ENCODE assay signal across 9 mouse cellular contexts in the genomic region with DNA sequence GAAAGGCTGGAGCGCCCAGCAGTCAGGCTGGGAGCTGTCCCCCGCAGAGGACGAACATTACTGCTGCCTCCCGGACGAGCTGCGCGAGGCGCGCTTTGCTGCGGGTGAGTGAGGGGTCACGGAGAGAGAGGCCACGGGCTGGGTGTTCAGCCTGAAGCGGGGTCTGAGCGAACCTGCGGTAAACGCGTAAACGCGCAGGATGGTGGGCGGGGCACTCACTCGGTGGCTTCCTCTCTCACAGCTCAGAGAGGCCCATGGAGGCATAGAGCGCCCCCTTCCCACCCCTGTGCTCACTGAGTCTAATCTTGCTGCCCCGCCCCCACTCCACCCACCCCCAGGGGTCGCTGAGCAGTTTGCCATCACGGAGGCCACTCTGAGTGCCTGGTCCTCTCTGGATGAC. TPM values are rescaled to one million over a fixed set of nuclear protein-coding genes. Genes with fewer than 3 reads are reported as not detected.
A peak's percentile ranks its signal among the peaks of the same experiment; 100 is the strongest.
DNase-seq lines count a peak whose midpoint lies in the region; ATAC-seq and TF ChIP-seq lines count a peak whose summit lies in the region.
"Had no signal": no experiment of that assay in that cellular context is flagged by ENCODE, and none has a peak within 500 bp of the region (broad histone marks: within the 10 kb centered on the region; RNA-seq: fewer than 3 reads in every experiment).

No protein-coding gene starts in this region.

- intact Hi-C loops in left cerebral cortex, postnatal 36 days (cut with DNase I): no loop called here

- WGBS in hindbrain, embryonic 10.5 days: 2% methylated on average over 25 of the region's 25 CpGs
- WGBS in liver, postnatal 0 days (ENCODE audit: insufficient replicate concordance): 1% methylated on average over 18 of the region's 25 CpGs

- peak overlapping the region; percentile 66; the same call in 1 of the 2 replicates for H3K27ac ChIP-seq in hindbrain, embryonic 10.5 days
- no peak overlapping the region for H3K27ac ChIP-seq in liver, postnatal 0 days (ENCODE audit: low read depth)

- peak overlapping the region; percentile 26; the same call in 1 of the 2 replicates for H3K4me3 ChIP-seq in E14TG2a.4 (replicated peaks; ENCODE audit: low read length)
- peak overlapping the region; percentile 53 for H3K4me3 ChIP-seq in hindbrain, embryonic 10.5 days
- H3K4me3 ChIP-seq in liver, postnatal 0 days (ENCODE audit: low read depth, low read length): peak overlapping the region; percentile 10; the same call in 1 of the 2 replicates

- TF ChIP-seq EP300 in liver, postnatal 0 days (IDR thresholded peaks at IDR 0.05; ENCODE audit: low read depth): no peak

- H3K4me2 ChIP-seq in liver, postnatal 0 days (ENCODE audit: low read depth, low read length): peak overlapping the region; percentile 45; the same call in 1 of the 2 replicates

- peaks cover 38% of the 10 kb centered on the region for H3K27me3 ChIP-seq in E14TG2a.4 (ENCODE audit: insufficient read depth, low read length)
- H3K27me3 ChIP-seq in hindbrain, embryonic 10.5 days (ENCODE audit: insufficient read depth, poor library complexity, severe bottlenecking): peaks cover 63% of the 10 kb centered on the region
- peaks cover 48% of the 10 kb centered on the region for H3K27me3 ChIP-seq in liver, postnatal 0 days (ENCODE audit: insufficient read depth, low read length)

- no peak overlapping the region for H3K9ac ChIP-seq in liver, postnatal 0 days (replicated peaks)

- TF ChIP-seq CTCF in E14TG2a.4 (conservative IDR thresholded peaks at IDR 0.05; ENCODE audit: low read length): no peak
- no peak for TF ChIP-seq CTCF in liver, postnatal 0 days (IDR thresholded peaks at IDR 0.05; ENCODE audit: low read depth)

- H3K9me3 ChIP-seq in E14TG2a.4 (ENCODE audit: low read length): no peaks in the 10 kb centered on the region
- H3K9me3 ChIP-seq in hindbrain, embryonic 10.5 days: no peaks in the 10 kb centered on the region
- no peaks in the 10 kb centered on the region for H3K9me3 ChIP-seq in liver, postnatal 0 days (ENCODE audit: low read length)

- peaks cover 49% of the 10 kb centered on the region for H3K4me1 ChIP-seq in E14TG2a.4 (replicated peaks; ENCODE audit: low read depth, low read length)
- H3K4me1 ChIP-seq in hindbrain, embryonic 10.5 days (replicated peaks): peaks cover 37% of the 10 kb centered on the region
- H3K4me1 ChIP-seq in liver, postnatal 0 days (ENCODE audit: insufficient read depth): no peaks in the 10 kb centered on the region

- no peaks in the 10 kb centered on the region for H3K36me3 ChIP-seq in E14TG2a.4 (ENCODE audit: insufficient read depth, low read length)
- no peaks in the 10 kb centered on the region for H3K36me3 ChIP-seq in hindbrain, embryonic 10.5 days
- no peaks in the 10 kb centered on the region for H3K36me3 ChIP-seq in liver, postnatal 0 days (replicated peaks; ENCODE audit: insufficient read depth, low read length)

- DNase-seq in cerebellum, postnatal 10 days: peak; percentile 50 to 53
- DNase-seq in cerebellum, adult 9-10 months: no peak
- peak; percentile 53 for DNase-seq in hindbrain, embryonic 10.5 days (ENCODE audit: low spot score)
- DNase-seq in liver, postnatal 0 days: no peak
- peak; percentile 45 for DNase-seq in thymus, postnatal 25 days
- DNase-seq in urinary bladder, postnatal 4 days (ENCODE audit: low spot score in 2 of 2): no peak
- DNase-seq in left cerebral cortex, postnatal 36 days (ENCODE audit: low spot score in 2 of 2): no peak

- no peak for ATAC-seq in liver, postnatal 0 days

RNA-seq across cellular contexts. Expression of gene Fam131c, which starts 14.4 kb away (rescaled TPM):
- polyA plus RNA-seq in hindbrain, embryonic 10.5 days (2016; fragmentation: Nextera tagmentation; extraction: Ambion mirVana): 0.65 and 0.81 TPM in 2 replicates
- 0.53 and 0.96 TPM in 2 replicates for polyA plus RNA-seq in liver, postnatal 0 days (2015; fragmentation: Nextera tagmentation; extraction: Ambion mirVana)
- 1 to 10 TPM; 3.1 TPM for total RNA-seq in left cerebral cortex, postnatal 36 days (2021)
- total RNA-seq: neutrophil, adult 5-6 weeks had no signal

RNA-seq across cellular contexts. Expression of gene Clcnka, which starts 16.1 kb away (rescaled TPM):
- polyA plus RNA-seq in hindbrain, embryonic 10.5 days (2016; fragmentation: Nextera tagmentation; extraction: Ambion mirVana): 0.31 and 0.33 TPM in 2 replicates
- not detected in 2 replicates for polyA plus RNA-seq in liver, postnatal 0 days (2015; fragmentation: Nextera tagmentation; extraction: Ambion mirVana)
- total RNA-seq in left cerebral cortex, postnatal 36 days (2021): not detected
- total RNA-seq: neutrophil, adult 5-6 weeks had no signal

RNA-seq across cellular contexts. Expression of gene Clcnkb, which starts 33.4 kb away (rescaled TPM):
- polyA plus RNA-seq in hindbrain, embryonic 10.5 days (2016; fragmentation: Nextera tagmentation; extraction: Ambion mirVana): 0.11 TPM in 1 of 2 replicates, not detected in the other
- polyA plus RNA-seq in liver, postnatal 0 days (2015; fragmentation: Nextera tagmentation; extraction: Ambion mirVana): not detected in 2 replicates
- total RNA-seq in left cerebral cortex, postnatal 36 days (2021): under 1 TPM in 1 of 2 experiments, not detected in 1; 0.84 TPM
- total RNA-seq: neutrophil, adult 5-6 weeks had no signal

RNA-seq across cellular contexts. Expression of gene Hspb7, which starts 38.2 kb away (rescaled TPM):
- not detected in 2 replicates for polyA plus RNA-seq in hindbrain, embryonic 10.5 days (2016; fragmentation: Nextera tagmentation; extraction: Ambion mirVana)
- 0.04 and 0.49 TPM in 2 replicates for polyA plus RNA-seq in liver, postnatal 0 days (2015; fragmentation: Nextera tagmentation; extraction: Ambion mirVana)
- under 1 TPM; 0.18 to 0.47 TPM for total RNA-seq in left cerebral cortex, postnatal 36 days (2021)
- total RNA-seq: neutrophil, adult 5-6 weeks had no signal

RNA-seq across cellular contexts. Expression of gene Srarp, which starts 53.5 kb away (rescaled TPM):
- polyA plus RNA-seq in hindbrain, embryonic 10.5 days (2016; fragmentation: Nextera tagmentation; extraction: Ambion mirVana): not detected in 2 replicates
- polyA plus RNA-seq in liver, postnatal 0 days (2015; fragmentation: Nextera tagmentation; extraction: Ambion mirVana): not detected in 2 replicates
- 1 to 10 TPM; 4.2 to 5.2 TPM for total RNA-seq in left cerebral cortex, postnatal 36 days (2021)
- total RNA-seq: neutrophil, adult 5-6 weeks had no signal

Comparison
In these comparisons a context has a peak if more than half of its experiments do, and no peak if none do; other contexts are left out.
1. DNase-seq: peak in cerebellum, postnatal 10 days (2 of 2), hindbrain, embryonic 10.5 days (single experiment) and thymus, postnatal 25 days (single experiment); none in cerebellum, adult 9-10 months (single experiment), liver, postnatal 0 days (single experiment), urinary bladder, postnatal 4 days (0 of 2) and left cerebral cortex, postnatal 36 days (0 of 2).
2. Peak in every context shown above with its lines, with median percentiles within 50 percentile points of each other: H3K4me3 ChIP-seq.